Mouse (Mus musculus): Measurements from ENCODE around the gene Bloc1s4.

DNA sequence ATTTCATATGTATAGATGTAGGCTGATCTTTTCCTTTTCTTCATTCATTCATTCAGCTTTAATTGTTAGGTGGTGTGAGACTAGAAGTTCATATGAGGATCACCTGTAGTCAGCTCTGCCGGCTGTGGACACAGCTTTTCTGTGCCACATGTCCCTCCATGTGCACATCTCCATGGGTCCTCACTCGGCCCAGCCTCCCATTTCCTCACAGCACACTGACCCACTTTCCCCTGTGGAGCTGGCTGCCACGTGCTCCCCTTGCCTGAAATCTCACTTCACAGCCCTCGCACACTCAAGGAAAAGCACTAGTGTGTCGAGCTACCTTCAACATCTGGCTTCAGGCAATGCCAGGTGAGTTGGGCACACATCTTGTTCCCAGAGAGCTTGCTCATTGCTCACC lies 29.3 kb downstream of the Bloc1s4 start:
- TF ChIP-seq CTCF (IDR thresholded peaks at IDR 0.05; ENCODE audit: control insufficient read depth, insufficient read depth, insufficient read length) (no peak), USF1 (IDR thresholded peaks at IDR 0.05; ENCODE audit: low read depth) (no peak), MAX (IDR thresholded peaks at IDR 0.05) (no peak), MYOD1 (IDR thresholded peaks at IDR 0.05; ENCODE audit: control insufficient read depth, insufficient read length, low read depth) (no peak), MYOG (IDR thresholded peaks at IDR 0.05; ENCODE audit: control insufficient read depth, extremely low read depth, insufficient read length) (no peak), CEBPB (IDR thresholded peaks at IDR 0.05; ENCODE audit: low read depth) (no peak), FOSL1 (IDR thresholded peaks at IDR 0.05; ENCODE audit: insufficient read depth, low read length, poor library complexity, severe bottlenecking) (no peak)
